Mouse (Mus musculus) limb, embryonic 14.5 days (tissue): ENCODE measurements around the gene Nosip. TPM values are rescaled to one million over a fixed set of nuclear protein-coding genes. Genes with fewer than 3 reads are reported as not detected.
"Not testable (repeated sequence)": the region's sequence is repeated elsewhere in the genome, so short reads cannot be mapped to it uniquely, and the experiment has no call there.

ENCODE experiments used
- ATAC-seq: fragments of 200-750 bp; cut with Nextera tagmentation; 2 replicates; pipeline ENCODE4 v1.8.0; 2017; ENCODE audit warnings: low read depth, moderate number of reproducible peaks, moderate TSS enrichment; ENCODE audit not compliant: low FRiP score
- DNase-seq: peaks from one replicate; pipeline ENCODE4 v3.0.0-alpha.2; 2015; ENCODE audit warnings: low spot score
- H3K27ac ChIP-seq: fragments of 300-500 bp; sonication (generic); replicated peaks from 2 replicates; pipeline ENCODE4 v1.5.1; 2014; ENCODE audit warnings: low read depth, mild to moderate bottlenecking, low read length, moderate library complexity, mixed read lengths
- H3K27me3 ChIP-seq: fragments of 300-500 bp; sonication (generic); 2 replicates; pipeline ENCODE4 v1.6.1; 2014; ENCODE audit warnings: low read length, mixed read lengths; ENCODE audit not compliant: control insufficient read depth, insufficient read depth
- H3K36me3 ChIP-seq: fragments of 300-500 bp; sonication (generic); 2 replicates; pipeline ENCODE4 v1.6.1; 2014; ENCODE audit warnings: mild to moderate bottlenecking, low read length, moderate library complexity, mixed read lengths; ENCODE audit not compliant: control insufficient read depth, insufficient read depth
- H3K4me1 ChIP-seq: fragments of 300-500 bp; sonication (generic); 2 replicates; pipeline ENCODE4 v1.6.1; 2014; ENCODE audit warnings: antibody characterized with exemption, low read length, mixed read lengths; ENCODE audit not compliant: control insufficient read depth, insufficient read depth
- H3K4me2 ChIP-seq: fragments of 300-500 bp; sonication (generic); replicated peaks from 2 replicates; pipeline ENCODE4 v1.6.1; 2014; ENCODE audit warnings: low read depth, mild to moderate bottlenecking, low read length, moderate library complexity; ENCODE audit not compliant: severe bottlenecking
- H3K4me3 ChIP-seq: fragments of 300-500 bp; sonication (generic); replicated peaks from 2 replicates; pipeline ENCODE4 v1.5.1; 2014; ENCODE audit warnings: low read length
- H3K9ac ChIP-seq: fragments of 300-500 bp; sonication (generic); 2 replicates; pipeline ENCODE4 v1.6.1; 2014; ENCODE audit warnings: mild to moderate bottlenecking, low read depth, low read length, moderate library complexity; ENCODE audit not compliant: severe bottlenecking
- H3K9me3 ChIP-seq: fragments of 300-500 bp; sonication (generic); 2 replicates; pipeline ENCODE4 v1.6.1; 2016; ENCODE audit warnings: low read length; ENCODE audit not compliant: control insufficient read depth
- POLR2A ChIP-seq: fragments of 200-500 bp; IDR thresholded peaks from 2 replicates; pipeline ENCODE4 v1.8.0; 2012; ENCODE audit warnings: inconsistent platforms, mild to moderate bottlenecking, moderate library complexity, borderline replicate concordance; ENCODE audit not compliant: insufficient read depth, insufficient read length; ENCODE audit errors: extremely low read depth
- WGBS: fragments of 180-500 bp; shearing (Covaris S2); extraction: QIAGEN DNeasy Blood & Tissue Kit; methylation state at CpG from one replicate; pipeline ENCODE4 v1.1.7; 2014; 5-methylcytosine and 5-hydroxymethylcytosine counted together
- polyA plus RNA-seq, 2 experiments: library from polyadenylated mRNA; depleted of rRNA in 1 of 2; stranded (reverse) in 1 of 2; unstranded in 1 of 2; fragments of >200 nt; fragmentation: Nextera tagmentation in 1 of 2; extraction: Ambion mirVana in 1 of 2; gene quantifications; 2 replicates each; pipeline versions ENCODE4 v1.2.1 to v1.2.3; 2012 to 2014

Nosip gene
- polyA plus RNA-seq, 2 experiments = 68.1 to 82.7 TPM

DNA sequence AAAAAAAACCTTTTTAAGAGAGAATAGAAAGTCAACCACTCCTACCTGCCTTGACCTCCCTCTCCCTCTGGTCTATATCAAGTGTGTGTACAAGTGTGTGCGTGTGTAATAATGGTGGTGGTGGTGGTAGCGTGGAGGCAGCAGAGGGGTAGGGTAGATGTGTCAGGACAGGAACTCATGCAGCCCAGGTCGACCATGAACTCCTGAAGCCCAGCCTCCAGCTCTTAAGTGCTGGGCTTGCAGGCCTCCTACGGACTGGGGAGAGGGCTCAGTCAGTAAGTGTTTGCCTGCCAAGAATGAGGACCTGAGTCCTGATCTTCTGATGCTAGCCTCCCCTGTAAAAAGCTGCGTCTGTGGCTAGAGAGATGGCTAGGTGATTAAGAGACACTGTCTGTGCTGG is 42.7 kb downstream of the Nosip start:
- WGBS = 75% methylated on average over 5 of the region's 5 CpGs
- Histone ChIP-seq H3K9me3 (no peaks in the 10 kb centered on the region), H3K4me1 (peaks cover 21% of the 10 kb centered on the region), H3K27me3 (no peaks in the 10 kb centered on the region), H3K4me3 (no peak overlapping the region), H3K9ac (no peak overlapping the region), H3K36me3 (no peaks in the 10 kb centered on the region), H3K4me2 (no peak overlapping the region), H3K27ac (no peak overlapping the region)
- DNase-seq = no peak
- TF ChIP-seq POLR2A = no peak
- no peak for ATAC-seq

DNA sequence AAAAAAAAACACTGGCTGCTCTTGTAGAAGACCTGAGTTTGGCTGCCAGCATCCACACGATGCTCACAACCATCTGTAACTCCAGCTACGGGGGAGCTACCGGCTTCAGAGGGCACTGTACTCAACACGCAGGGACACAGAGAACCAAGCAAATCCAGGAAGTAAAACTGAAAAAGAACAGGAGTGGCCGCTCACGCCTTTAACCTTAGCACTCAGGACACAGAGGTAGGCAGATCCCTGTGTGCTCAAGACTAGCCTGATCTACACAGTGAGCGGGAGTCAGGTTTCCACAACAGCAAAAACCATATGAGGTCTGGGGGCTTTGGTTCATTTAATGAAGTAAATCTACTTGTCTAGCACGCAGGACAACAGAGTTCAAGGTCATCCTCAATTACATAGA is 43.3 kb downstream of the Nosip start:
- no peak for DNase-seq
- no peak for TF ChIP-seq POLR2A
- no peak overlapping the region for H3K9ac ChIP-seq
- no peaks in the 10 kb centered on the region for H3K9me3 ChIP-seq
- no peaks in the 10 kb centered on the region for H3K27me3 ChIP-seq
- no peaks in the 10 kb centered on the region for H3K36me3 ChIP-seq
- H3K27ac ChIP-seq = no peak overlapping the region
- peaks cover 21% of the 10 kb centered on the region for H3K4me1 ChIP-seq
- ATAC-seq = no peak
- no peak overlapping the region for H3K4me2 ChIP-seq
- no peak overlapping the region for H3K4me3 ChIP-seq
- WGBS = 74% methylated on average over 8 of the region's 8 CpGs

DNA sequence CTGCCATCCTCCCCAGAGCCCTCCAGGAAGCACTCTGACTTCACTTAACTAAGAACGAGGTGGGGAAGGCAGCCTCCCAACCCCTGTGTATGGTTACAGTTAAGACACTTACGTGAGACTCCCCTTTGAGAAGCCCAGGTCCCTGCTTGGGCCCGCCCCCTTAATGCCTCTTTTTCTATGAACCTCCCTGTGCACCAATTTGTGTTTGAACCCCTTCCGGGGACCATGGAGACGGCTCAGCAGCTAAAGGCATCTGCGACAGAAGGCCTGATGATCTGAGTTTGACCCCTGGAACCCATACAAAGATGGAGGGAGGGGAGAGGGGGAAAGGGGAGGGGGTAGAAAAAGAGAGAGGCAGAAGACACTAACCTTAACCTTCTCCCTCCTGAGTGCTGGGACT is 44.2 kb downstream of the Nosip start:
- Histone ChIP-seq H3K4me3 (no peak overlapping the region), H3K9ac (no peak overlapping the region), H3K9me3 (no peaks in the 10 kb centered on the region), H3K27me3 (no peaks in the 10 kb centered on the region), H3K36me3 (no peaks in the 10 kb centered on the region), H3K4me2 (no peak overlapping the region), H3K4me1 (peaks cover 21% of the 10 kb centered on the region), H3K27ac (no peak overlapping the region)
- DNase-seq (no peak), ATAC-seq (no peak)
- 48% methylated on average over 6 of the region's 6 CpGs for WGBS
- no peak for TF ChIP-seq POLR2A

DNA sequence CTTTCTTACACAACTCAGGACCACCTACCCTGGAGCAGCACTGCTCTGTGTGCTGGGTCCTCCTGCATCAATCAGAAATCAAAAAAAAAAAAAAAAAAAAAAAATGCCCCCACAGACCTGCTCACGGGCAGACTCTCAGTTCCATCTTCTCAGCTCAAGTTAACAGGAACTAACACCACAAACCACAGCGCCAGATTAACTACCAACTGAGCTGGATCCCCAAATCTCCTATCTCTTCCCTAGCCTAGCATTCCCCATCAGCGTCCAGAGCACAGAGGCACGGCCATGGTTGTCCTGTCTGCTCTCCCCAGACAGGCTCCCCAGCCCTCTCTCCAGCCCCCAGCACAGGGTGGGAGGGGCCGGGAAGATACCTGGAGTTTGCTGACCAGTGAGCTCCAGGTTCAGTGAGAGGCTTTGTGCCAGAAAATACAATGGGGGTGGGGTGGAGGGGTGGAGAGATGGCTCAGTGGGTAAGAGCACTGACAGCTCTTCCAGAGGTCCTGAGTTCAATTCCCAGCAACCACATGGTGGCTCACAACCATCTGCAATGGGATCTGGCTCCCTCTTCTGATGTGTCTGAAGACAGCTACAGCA is 44.9 kb downstream of the Nosip start:
- WGBS = 59% methylated on average over 5 of the region's 5 CpGs
- ATAC-seq (no peak), DNase-seq (no peak)
- Histone ChIP-seq H3K27ac (no peak overlapping the region), H3K9me3 (no peaks in the 10 kb centered on the region), H3K4me1 (peaks cover 21% of the 10 kb centered on the region), H3K27me3 (no peaks in the 10 kb centered on the region), H3K4me3 (no peak overlapping the region), H3K36me3 (no peaks in the 10 kb centered on the region), H3K4me2 (no peak overlapping the region), H3K9ac (no peak overlapping the region)
- TF ChIP-seq POLR2A = no peak

DNA sequence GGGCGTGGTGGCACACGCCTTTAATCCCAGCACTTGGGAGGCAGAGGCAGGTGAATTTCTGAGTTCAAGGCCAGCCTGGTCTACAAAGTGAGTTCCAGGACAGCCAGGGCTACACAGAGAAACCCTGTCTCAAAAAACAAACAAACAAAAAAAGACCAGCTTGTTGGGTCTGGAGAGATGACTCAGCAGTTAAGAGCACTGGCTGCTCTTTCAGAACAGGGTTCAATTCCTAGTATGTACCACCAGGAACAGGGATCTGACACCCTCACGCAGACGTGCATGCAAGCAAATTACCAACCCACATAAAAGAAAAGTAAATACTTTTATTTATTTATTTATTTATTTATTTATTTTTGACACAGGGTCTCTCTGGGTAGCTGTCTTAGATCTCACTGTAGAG is 47.9 kb downstream of the Nosip start:
- not testable (repeated sequence) for H3K4me3 ChIP-seq, H3K27ac ChIP-seq, H3K36me3 ChIP-seq, H3K4me1 ChIP-seq, H3K4me2 ChIP-seq, H3K9me3 ChIP-seq, DNase-seq, ATAC-seq, H3K9ac ChIP-seq, H3K27me3 ChIP-seq
- WGBS = 89% methylated on average over 4 of the region's 4 CpGs

DNA sequence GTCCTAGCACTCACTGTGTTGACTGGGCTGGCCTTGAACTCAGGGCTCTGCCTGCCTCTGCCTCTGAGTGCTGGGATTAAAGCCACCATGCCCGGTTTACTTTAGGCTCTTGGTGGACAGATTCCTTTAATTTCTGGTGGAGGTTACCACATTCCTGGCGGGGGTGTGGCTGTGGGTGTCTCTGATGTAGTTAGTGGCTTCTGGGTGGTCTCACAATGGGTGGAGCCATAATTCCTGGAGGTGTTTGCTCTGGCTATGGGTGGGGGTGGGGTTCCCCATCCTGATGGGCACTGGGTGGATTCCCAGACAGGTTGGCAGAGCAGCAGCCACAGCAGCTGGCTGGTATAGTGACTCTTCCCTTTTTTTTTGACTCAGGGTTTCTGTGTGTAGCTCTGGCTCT is 49.7 kb downstream of the Nosip start:
- Histone ChIP-seq H3K9ac (no peak overlapping the region), H3K4me2 (no peak overlapping the region), H3K27ac (no peak overlapping the region), H3K4me3 (no peak overlapping the region), H3K27me3 (no peaks in the 10 kb centered on the region), H3K36me3 (no peaks in the 10 kb centered on the region), H3K9me3 (no peaks in the 10 kb centered on the region), H3K4me1 (no peaks in the 10 kb centered on the region)
- 39% methylated on average over 2 of the region's 2 CpGs for WGBS
- no peak for DNase-seq
- no peak for TF ChIP-seq POLR2A
- no peak for ATAC-seq
